Mouse (Mus musculus): Measurements from ENCODE around the gene 6030498E09Rik. TPM values are rescaled to one million over a fixed set of nuclear protein-coding genes. Genes with fewer than 3 reads are reported as not detected.
A peak's percentile ranks its signal among the peaks of the same experiment; 100 is the strongest.

Gene 6030498E09Rik
- 1.5 and 7.0 TPM in 2 replicates for total RNA-seq (2017)

DNA sequence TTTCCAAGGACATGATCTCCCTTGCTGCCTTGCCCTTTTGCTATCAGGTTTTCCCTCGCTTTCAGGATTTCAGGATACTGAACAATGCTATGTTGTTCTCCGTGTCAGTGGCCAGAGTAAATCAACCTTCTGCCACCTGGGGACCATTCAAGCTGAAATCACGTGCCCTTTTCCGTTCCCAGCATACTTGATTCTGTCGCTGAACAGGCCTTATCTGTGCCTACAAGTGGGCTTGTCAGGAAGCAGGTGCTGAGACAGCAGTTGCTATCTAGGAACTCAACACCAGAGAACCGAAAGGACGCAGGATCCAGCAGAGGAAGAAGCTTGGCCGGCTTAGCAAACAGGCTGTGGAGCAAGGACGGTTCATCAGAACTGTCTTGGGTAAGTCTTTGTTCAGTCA lies at the start of gene 6030498E09Rik:
TSS of gene 6030498E09Rik (plus strand) at position 194 of the 400 bp plus-strand sequence.
- ATAC-seq (replicated peaks in 1 of 2; ENCODE audit: insufficient read depth in 1 of 2, low FRiP score in 2 of 2, low TSS enrichment in 1 of 2, low read depth in 1 of 2, poor library complexity in 2 of 2, severe bottlenecking in 2 of 2): peak; percentile 64 to 88

DNA sequence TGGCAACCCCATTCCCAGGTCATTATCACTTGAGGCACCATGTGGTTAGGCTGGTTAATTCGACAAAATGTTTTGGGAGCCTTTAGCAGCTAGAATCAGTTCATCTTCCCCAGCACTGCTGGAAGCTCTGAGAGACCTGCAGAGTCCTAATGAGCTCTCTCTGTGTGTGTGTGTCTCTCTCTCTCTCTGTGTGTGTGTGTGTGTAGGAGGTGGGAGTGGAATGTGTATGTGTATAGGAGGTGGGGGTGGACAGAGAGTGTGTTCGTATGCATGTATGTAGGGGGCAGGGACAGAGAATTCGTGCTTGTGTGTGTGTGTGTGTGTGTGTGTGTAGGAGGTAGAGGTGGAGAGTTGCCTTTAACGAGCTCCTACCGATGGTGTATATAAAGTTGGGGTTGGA lies 42.4 kb upstream of the 6030498E09Rik start:
- no peak for ATAC-seq (replicated peaks in 1 of 2; ENCODE audit: insufficient read depth in 1 of 2, low FRiP score in 2 of 2, low TSS enrichment in 1 of 2, low read depth in 1 of 2, poor library complexity in 2 of 2, severe bottlenecking in 2 of 2)

DNA sequence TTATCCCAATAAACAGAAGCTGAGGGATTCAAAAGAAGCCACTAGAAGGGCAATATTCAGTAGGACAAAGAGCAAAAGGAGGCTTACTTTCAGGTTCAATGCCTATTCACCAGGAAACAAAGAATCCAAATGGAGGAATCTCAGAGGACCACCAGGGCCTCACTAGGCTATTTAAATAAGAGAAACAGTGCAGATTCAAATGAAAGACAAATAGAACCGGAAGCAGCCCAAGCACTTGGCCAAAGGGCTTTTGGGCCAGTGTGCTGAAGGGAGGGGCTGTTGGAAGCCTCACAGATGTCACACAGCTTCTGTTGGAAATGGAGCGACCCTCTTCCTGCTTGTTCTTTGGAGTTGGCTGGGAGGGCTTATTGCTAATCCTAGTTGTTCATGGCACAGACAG lies 41.8 kb upstream of the 6030498E09Rik start:
- ATAC-seq (replicated peaks in 1 of 2; ENCODE audit: insufficient read depth in 1 of 2, low FRiP score in 2 of 2, low TSS enrichment in 1 of 2, low read depth in 1 of 2, poor library complexity in 2 of 2, severe bottlenecking in 2 of 2): no peak

DNA sequence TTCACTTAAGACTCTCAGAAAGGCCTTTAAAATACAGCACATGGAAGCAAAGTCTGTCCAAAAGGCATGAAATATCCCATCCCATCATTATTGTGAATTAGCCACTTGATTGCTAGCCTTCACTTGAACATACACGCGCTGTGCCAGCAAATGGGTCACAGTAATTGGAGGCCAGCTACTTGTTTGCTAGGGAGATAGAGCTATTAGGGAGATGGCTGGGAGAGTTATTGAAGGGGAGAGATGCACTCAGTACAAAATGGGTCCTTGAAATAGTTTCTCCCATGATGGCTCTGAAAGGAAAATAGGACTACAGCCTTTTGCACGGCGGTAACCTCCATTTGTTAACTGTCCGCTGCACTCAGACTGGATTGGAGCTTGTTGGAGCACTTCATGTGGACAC lies 38.8 kb upstream of the 6030498E09Rik start:
- no peak for ATAC-seq (replicated peaks in 1 of 2; ENCODE audit: insufficient read depth in 1 of 2, low FRiP score in 2 of 2, low TSS enrichment in 1 of 2, low read depth in 1 of 2, poor library complexity in 2 of 2, severe bottlenecking in 2 of 2)

DNA sequence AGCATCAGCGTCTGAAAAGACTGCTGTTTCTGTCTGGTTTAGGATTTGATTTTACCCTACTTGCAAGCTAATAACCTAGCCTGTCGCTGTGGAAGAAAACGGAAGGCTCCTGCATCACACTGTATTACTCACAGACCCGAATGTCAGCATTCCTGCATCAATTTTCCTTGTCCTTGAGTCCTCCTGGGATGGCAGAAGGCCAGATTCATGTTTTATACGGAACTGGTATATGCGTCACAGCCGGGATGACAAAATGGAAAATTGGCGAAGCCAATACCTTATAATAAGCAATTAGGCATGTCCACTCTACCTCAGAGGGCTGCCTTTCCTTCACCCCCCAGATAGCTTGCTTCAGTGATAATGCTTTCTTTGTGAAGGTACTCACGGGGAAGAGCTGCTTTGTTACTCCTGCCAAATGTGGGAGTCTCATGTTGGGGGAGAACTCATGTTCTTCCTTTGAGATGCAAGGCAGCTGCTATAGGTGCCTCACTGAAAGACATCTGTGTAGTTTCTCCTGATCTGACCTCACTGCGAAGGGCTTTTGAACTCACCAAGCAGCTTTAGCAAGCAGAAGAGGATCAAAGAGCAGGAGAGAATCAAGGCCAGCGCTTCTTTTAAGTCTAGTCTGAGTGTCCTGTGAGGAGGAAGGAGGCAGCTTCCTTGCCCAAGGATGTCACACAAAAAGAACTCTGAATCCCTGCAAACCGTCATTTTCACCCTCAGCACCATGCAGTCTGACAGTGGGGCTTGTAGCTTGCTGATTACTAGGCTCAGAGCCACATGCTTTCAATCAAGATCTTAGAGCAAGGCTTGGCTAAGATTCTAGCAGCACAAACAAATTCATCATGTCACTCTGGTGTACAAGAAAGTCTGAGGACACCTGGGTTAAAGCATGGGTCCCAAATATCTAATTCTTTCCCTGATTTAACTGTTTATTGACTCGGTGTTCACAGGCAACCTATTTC lies 37.3 kb upstream of the 6030498E09Rik start:
- no peak for ATAC-seq (replicated peaks in 1 of 2; ENCODE audit: insufficient read depth in 1 of 2, low FRiP score in 2 of 2, low TSS enrichment in 1 of 2, low read depth in 1 of 2, poor library complexity in 2 of 2, severe bottlenecking in 2 of 2)

DNA sequence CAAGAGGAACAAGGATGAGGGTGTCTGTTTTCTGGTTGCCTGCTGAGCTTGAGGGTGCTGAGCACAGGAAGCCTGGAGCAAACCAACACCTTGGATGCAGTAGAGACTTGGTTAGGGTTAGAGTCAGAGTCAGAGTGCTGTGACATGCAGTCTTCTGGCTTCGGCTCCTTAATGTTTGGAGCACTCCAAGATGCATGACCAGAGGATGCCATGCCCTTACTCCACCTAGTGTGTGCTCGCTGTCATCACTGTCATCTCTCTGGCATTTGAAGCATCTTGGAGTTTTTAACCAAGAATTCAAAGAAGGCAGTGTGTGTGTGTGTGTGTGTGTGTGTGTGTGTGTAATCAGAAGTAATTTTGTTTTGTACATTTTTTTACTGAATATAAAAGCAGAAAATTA lies 1.0 kb upstream of the 6030498E09Rik start:
- ATAC-seq (replicated peaks in 1 of 2; ENCODE audit: insufficient read depth in 1 of 2, low FRiP score in 2 of 2, low TSS enrichment in 1 of 2, low read depth in 1 of 2, poor library complexity in 2 of 2, severe bottlenecking in 2 of 2): no peak

DNA sequence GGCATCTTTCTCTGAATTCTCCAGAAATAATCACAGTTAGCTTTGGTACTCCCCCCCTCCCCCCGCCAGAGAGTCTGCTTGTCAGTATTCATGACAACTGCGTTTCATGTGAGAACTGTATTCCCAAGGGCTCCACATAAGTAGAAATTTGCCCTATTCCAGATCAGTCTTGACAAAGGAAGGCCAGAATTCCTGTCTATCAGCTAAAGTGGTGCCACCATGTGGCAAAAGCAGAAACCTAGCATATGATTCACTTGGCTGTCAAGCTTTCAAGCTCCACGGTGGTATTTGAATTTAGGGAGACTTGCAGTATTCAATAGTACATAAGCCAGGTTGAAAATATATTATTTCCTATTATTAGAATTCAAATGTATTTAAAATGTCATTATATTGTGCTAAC lies 585 bp upstream of the 6030498E09Rik start:
- ATAC-seq (replicated peaks in 1 of 2; ENCODE audit: insufficient read depth in 1 of 2, low FRiP score in 2 of 2, low TSS enrichment in 1 of 2, low read depth in 1 of 2, poor library complexity in 2 of 2, severe bottlenecking in 2 of 2): no peak

DNA sequence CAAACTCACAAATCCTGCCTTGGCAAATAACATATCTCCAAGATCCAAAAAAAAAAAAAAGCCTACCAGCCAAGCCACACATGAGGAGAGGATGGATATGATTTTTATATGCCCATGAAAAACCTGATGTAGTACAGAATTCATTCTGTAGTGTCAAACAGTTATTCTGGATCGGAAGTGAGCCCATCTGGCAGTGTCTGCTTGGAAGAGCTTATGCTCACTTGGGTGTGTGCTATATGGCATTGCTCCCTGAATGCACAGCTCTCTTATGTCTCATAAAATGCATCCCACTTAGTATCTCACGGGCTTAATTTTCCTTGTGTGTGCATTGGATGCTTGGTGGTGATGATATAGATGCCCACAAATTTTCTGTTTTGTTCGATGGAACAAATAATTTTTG lies 21.9 kb downstream of the 6030498E09Rik start:
- no peak for ATAC-seq (replicated peaks in 1 of 2; ENCODE audit: insufficient read depth in 1 of 2, low FRiP score in 2 of 2, low TSS enrichment in 1 of 2, low read depth in 1 of 2, poor library complexity in 2 of 2, severe bottlenecking in 2 of 2)

DNA sequence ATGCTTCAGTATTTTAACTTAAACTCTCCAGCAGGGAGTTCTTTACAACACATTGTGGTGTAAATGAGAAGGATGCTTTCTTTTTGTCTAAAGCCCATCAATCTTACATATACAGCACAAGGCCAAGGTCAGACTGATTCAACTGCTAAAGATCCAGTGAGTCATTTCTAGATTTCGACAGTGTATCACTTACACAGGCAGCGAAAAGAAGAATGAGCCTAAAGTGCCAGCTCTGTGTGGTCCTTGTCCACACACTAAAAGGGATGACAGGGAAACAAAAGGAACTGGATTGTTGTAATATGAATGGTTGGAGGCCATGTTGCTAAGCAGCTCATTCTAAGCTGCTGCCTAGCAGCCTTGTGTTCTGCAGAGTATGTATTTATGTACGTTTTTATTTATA lies 41.5 kb downstream of the 6030498E09Rik start:
- ATAC-seq (replicated peaks in 1 of 2; ENCODE audit: insufficient read depth in 1 of 2, low FRiP score in 2 of 2, low TSS enrichment in 1 of 2, low read depth in 1 of 2, poor library complexity in 2 of 2, severe bottlenecking in 2 of 2): no peak

DNA sequence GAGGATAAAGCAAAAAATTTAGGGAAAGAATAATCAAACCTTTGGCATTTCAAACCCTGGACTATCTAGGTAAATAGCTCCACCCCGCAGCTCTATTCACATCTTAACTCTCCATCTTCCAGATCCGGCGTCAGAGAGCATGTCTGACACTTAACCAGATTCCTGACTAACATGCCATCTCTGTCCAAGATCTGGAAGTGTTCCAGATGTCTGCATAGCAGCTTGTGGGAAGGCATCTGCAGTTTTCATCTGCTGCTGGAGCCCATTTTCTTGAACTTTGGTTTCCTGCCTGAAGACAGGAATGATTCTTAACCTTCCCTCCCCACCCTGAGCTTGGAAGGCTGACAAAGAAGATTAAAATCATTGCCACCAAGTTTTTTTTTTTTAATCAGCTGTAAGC lies 44.4 kb downstream of the 6030498E09Rik start:
- ATAC-seq (replicated peaks in 1 of 2; ENCODE audit: insufficient read depth in 1 of 2, low FRiP score in 2 of 2, low TSS enrichment in 1 of 2, low read depth in 1 of 2, poor library complexity in 2 of 2, severe bottlenecking in 2 of 2): no peak

DNA sequence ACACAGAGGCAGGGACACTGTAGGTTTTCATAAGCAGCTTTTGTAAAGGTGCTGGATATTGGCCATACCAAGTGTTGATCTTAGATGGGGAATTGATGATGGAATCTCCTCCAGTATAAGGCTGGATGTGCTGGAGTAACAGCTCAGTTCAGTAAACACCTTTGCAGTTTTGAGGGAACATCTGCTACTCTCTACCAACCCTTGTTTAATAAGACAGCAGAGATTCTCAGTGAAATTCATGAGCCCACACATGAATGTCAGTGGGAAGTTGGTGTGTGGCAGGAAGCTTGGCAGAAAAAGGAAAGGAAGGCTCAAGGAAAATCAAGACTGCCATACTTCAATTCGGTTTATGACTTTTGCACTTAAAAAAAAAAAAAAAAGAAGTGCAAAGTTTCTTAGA lies 186.1 kb downstream of the 6030498E09Rik start:
- ATAC-seq (replicated peaks in 1 of 2; ENCODE audit: insufficient read depth in 1 of 2, low FRiP score in 2 of 2, low TSS enrichment in 1 of 2, low read depth in 1 of 2, poor library complexity in 2 of 2, severe bottlenecking in 2 of 2): no peak

DNA sequence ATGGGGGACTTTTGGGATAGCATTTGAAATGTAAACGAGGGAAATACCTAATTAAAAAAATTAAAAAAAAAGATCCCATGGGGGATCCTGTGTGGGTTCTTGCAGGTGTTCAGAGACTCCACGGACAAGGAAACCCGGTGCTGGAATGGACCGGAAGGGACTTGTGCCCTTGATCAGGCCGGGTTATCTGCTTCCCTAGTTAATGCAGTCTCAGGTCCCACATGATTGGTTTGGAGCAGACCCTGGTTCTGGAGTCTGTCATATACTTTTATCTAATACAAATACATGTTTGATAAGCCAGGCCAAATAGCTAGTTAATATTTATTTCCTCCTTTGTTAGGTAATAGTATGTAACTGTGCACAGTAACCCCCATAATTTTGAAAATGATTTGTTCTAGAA lies 223.8 kb downstream of the 6030498E09Rik start:
- no peak for ATAC-seq (replicated peaks in 1 of 2; ENCODE audit: insufficient read depth in 1 of 2, low FRiP score in 2 of 2, low TSS enrichment in 1 of 2, low read depth in 1 of 2, poor library complexity in 2 of 2, severe bottlenecking in 2 of 2)

Other genes starting within 250 kb of the 6030498E09Rik start
- gene Cul4b, start 196.5 kb upstream of the 6030498E09Rik start, total RNA-seq (2017): 62.3 and 67.9 TPM in 2 replicates
- gene Mcts1, start 172.1 kb upstream of the 6030498E09Rik start, total RNA-seq (2017): 44.0 and 66.5 TPM in 2 replicates
- 31.2 and 43.7 TPM in 2 replicates for gene C1galt1c1, start 137.6 kb upstream of the 6030498E09Rik start, total RNA-seq (2017)